Mouse (Mus musculus): Measurements from ENCODE around the gene Slc25a14.

DNA sequence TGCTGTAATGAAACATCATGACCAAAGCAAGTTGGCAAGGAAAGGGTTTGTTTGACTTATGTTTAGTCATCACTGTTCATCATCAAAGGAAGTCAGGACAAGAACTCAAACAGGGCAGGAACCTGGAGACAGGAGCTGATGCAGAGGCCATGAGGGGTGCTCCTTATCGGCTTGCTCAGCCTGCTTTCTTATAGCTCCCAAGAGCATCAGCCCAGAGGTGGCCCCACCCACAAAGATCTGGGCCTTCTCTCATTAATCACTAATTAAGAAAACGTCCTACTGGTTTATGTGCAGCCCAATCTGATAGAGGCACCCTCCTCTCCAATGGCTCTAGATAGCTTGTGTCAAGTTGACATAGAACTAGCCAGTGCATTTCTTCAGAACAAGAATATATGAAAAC is 18.3 kb upstream of the Slc25a14 start:
- TF ChIP-seq CTCF (IDR thresholded peaks at IDR 0.05; ENCODE audit: borderline replicate concordance, insufficient read depth, low read length) = no peak
- TF ChIP-seq POLR2A (IDR thresholded peaks at IDR 0.05; ENCODE audit: low read depth, low read length) = no peak

Measured in embryonic fibroblast, embryonic 13.5 days (primary cell).